Mouse (Mus musculus) stomach, postnatal 0 days (tissue): ENCODE measurements around the gene Acot10.

Source experiments
- CTCF ChIP-seq: IDR thresholded peaks from 2 replicates; pipeline ENCODE4 v1.5.1; 2016; ENCODE audit warnings: antibody characterized with exemption, low read depth, mild to moderate bottlenecking, moderate library complexity
- EP300 ChIP-seq: optimal IDR thresholded peaks from 2 replicates; pipeline ENCODE3; 2016; ENCODE audit warnings: antibody characterized with exemption

GRCm38 (mm10) chr15:20642905-20643414 is 23.6 kb downstream of the Acot10 start:
- TF ChIP-seq EP300 = no peak
- no peak for TF ChIP-seq CTCF
